Mouse (Mus musculus): ENCODE data around the gene Chl1. TPM values are rescaled to one million over a fixed set of nuclear protein-coding genes. Genes with fewer than 3 reads are reported as not detected.

Chl1 gene
- polyA plus RNA-seq, 1 experiment from 2014 or later = 3.1 TPM

DNA sequence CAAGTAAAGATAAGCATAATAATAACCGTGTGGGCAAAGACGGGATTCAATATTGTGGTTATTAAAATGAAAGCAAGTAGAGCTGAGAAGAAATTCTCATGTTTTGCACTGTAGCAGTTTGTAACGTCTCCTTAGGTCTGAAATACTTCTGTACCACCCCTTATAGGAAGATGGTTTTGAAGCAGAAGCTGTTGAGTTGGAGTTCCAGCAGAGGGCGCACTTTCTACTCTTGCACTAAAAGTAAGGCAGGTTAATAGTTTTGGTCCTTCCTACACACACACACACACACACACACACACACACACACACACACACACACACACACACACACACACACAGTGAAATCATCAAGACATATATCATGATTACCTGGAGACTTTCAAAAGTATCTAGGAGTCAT is 235.7 kb downstream of the Chl1 start:
- Histone ChIP-seq H3K4me2 (replicated peaks; ENCODE audit: low read depth) (no peak overlapping the region), H3K27ac (ENCODE audit: low read depth, low read length) (no peak overlapping the region), H3K9me3 (ENCODE audit: control insufficient read depth) (no peaks in the 10 kb centered on the region), H3K36me3 (ENCODE audit: control insufficient read depth, insufficient read depth) (no peaks in the 10 kb centered on the region), H3K4me1 (replicated peaks; ENCODE audit: control insufficient read depth, insufficient read depth, low read length) (no peaks in the 10 kb centered on the region), H3K9ac (ENCODE audit: low read depth, low read length) (no peak overlapping the region), H3K27me3 (replicated peaks; ENCODE audit: control insufficient read depth, insufficient read depth, low read length) (no peaks in the 10 kb centered on the region), H3K4me3 (ENCODE audit: low read depth, low read length) (no peak overlapping the region)
- no peak for ATAC-seq
- WGBS = 24% methylated on average over 4 of the region's 4 CpGs
- TF ChIP-seq CTCF (IDR thresholded peaks at IDR 0.05; ENCODE audit: low read depth) = peak; percentile 49

- no peak for TF ChIP-seq CTCF (IDR thresholded peaks at IDR 0.05; ENCODE audit: low read depth)
- no peak overlapping the region for H3K4me3 ChIP-seq (ENCODE audit: low read depth, low read length)
- no peak overlapping the region for H3K4me2 ChIP-seq (replicated peaks; ENCODE audit: low read depth)
- H3K36me3 ChIP-seq (ENCODE audit: control insufficient read depth, insufficient read depth) = no peaks in the 10 kb centered on the region
- no peaks in the 10 kb centered on the region for H3K27me3 ChIP-seq (replicated peaks; ENCODE audit: control insufficient read depth, insufficient read depth, low read length)
- H3K4me1 ChIP-seq (replicated peaks; ENCODE audit: control insufficient read depth, insufficient read depth, low read length) = no peaks in the 10 kb centered on the region
- no peak for ATAC-seq
- no peaks in the 10 kb centered on the region for H3K9me3 ChIP-seq (ENCODE audit: control insufficient read depth)
- 49% methylated on average over 16 of the region's 16 CpGs for WGBS
- H3K27ac ChIP-seq (ENCODE audit: low read depth, low read length) = no peak overlapping the region
- no peak overlapping the region for H3K9ac ChIP-seq (ENCODE audit: low read depth, low read length)
These were observed 238.9 kb downstream of the Chl1 start for GRCm38 (mm10) chr6:103749122-103749773.

DNA sequence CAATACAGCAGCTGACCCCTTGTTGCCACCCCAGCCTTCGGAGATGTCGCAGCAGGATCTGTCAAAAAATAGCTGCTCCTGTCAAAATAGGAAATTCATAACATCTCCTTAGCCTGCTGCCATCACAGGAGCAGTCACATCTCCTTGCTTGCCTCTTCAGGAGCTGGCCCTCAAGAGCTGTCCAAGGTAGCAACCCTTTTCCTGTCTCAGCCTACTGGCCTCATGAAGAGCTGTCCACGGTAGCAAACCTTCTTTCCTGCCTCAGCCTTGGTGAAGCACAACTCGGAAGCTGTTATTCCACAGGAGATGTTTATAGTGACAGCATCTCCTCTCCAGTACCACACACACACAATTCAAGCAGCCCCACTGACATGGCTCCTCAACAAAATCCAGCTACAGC is 243.5 kb downstream of the Chl1 start:
- H3K36me3 ChIP-seq (ENCODE audit: control insufficient read depth, insufficient read depth) = no peaks in the 10 kb centered on the region
- no peaks in the 10 kb centered on the region for H3K9me3 ChIP-seq (ENCODE audit: control insufficient read depth)
- no peak overlapping the region for H3K27ac ChIP-seq (ENCODE audit: low read depth, low read length)
- H3K4me1 ChIP-seq (replicated peaks; ENCODE audit: control insufficient read depth, insufficient read depth, low read length) = no peaks in the 10 kb centered on the region
- WGBS = 68% methylated on average over 4 of the region's 4 CpGs
- H3K27me3 ChIP-seq (replicated peaks; ENCODE audit: control insufficient read depth, insufficient read depth, low read length) = no peaks in the 10 kb centered on the region
- no peak overlapping the region for H3K9ac ChIP-seq (ENCODE audit: low read depth, low read length)
- no peak overlapping the region for H3K4me3 ChIP-seq (ENCODE audit: low read depth, low read length)
- TF ChIP-seq CTCF (IDR thresholded peaks at IDR 0.05; ENCODE audit: low read depth) = no peak
- ATAC-seq = no peak
- no peak overlapping the region for H3K4me2 ChIP-seq (replicated peaks; ENCODE audit: low read depth)

DNA sequence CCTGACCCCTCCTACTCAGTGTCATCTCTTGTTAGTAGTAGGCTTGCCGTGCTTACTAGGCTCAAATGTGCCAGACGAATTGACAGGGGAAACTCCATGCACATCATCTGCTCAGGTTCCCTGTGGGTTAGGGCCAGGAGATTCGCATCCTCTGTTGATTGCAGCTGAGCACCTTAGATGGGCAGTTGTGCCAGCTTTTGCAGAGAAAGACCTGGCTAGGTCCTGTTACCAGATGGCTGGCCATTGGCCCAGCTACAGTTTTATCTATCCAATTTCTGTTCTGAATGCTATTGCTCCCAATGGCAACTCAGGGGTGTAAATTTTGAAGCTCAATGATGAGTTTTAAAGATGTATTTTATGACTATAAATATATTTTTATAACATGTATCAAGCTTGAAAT is 256.4 kb downstream of the Chl1 start:
- Histone ChIP-seq H3K27ac (ENCODE audit: low read depth, low read length) (no peak overlapping the region), H3K36me3 (ENCODE audit: control insufficient read depth, insufficient read depth) (no peaks in the 10 kb centered on the region), H3K4me3 (ENCODE audit: low read depth, low read length) (no peak overlapping the region), H3K4me2 (replicated peaks; ENCODE audit: low read depth) (no peak overlapping the region), H3K27me3 (replicated peaks; ENCODE audit: control insufficient read depth, insufficient read depth, low read length) (no peaks in the 10 kb centered on the region), H3K4me1 (replicated peaks; ENCODE audit: control insufficient read depth, insufficient read depth, low read length) (no peaks in the 10 kb centered on the region), H3K9ac (ENCODE audit: low read depth, low read length) (no peak overlapping the region), H3K9me3 (ENCODE audit: control insufficient read depth) (no peaks in the 10 kb centered on the region)
- TF ChIP-seq CTCF (IDR thresholded peaks at IDR 0.05; ENCODE audit: low read depth) = no peak
- no peak for ATAC-seq
- WGBS = 74% methylated on average over 3 of the region's 3 CpGs

GRCm38 (mm10) chr6:103781058-103781457 is 270.7 kb downstream of the Chl1 start:
- no peaks in the 10 kb centered on the region for H3K9me3 ChIP-seq (ENCODE audit: control insufficient read depth)
- 84% methylated on average over 5 of the region's 5 CpGs for WGBS
- H3K36me3 ChIP-seq (ENCODE audit: control insufficient read depth, insufficient read depth) = no peaks in the 10 kb centered on the region
- no peak overlapping the region for H3K4me2 ChIP-seq (replicated peaks; ENCODE audit: low read depth)
- no peaks in the 10 kb centered on the region for H3K4me1 ChIP-seq (replicated peaks; ENCODE audit: control insufficient read depth, insufficient read depth, low read length)
- no peaks in the 10 kb centered on the region for H3K27me3 ChIP-seq (replicated peaks; ENCODE audit: control insufficient read depth, insufficient read depth, low read length)
- H3K4me3 ChIP-seq (ENCODE audit: low read depth, low read length) = no peak overlapping the region
- no peak for ATAC-seq
- no peak overlapping the region for H3K27ac ChIP-seq (ENCODE audit: low read depth, low read length)
- H3K9ac ChIP-seq (ENCODE audit: low read depth, low read length) = no peak overlapping the region
- no peak for TF ChIP-seq CTCF (IDR thresholded peaks at IDR 0.05; ENCODE audit: low read depth)

GRCm38 (mm10) chr6:103791077-103791632 is 280.8 kb downstream of the Chl1 start:
- no peaks in the 10 kb centered on the region for H3K9me3 ChIP-seq (ENCODE audit: control insufficient read depth)
- H3K4me1 ChIP-seq (replicated peaks; ENCODE audit: control insufficient read depth, insufficient read depth, low read length) = no peaks in the 10 kb centered on the region
- H3K9ac ChIP-seq (ENCODE audit: low read depth, low read length) = no peak overlapping the region
- ATAC-seq = no peak
- no peak overlapping the region for H3K4me2 ChIP-seq (replicated peaks; ENCODE audit: low read depth)
- no peaks in the 10 kb centered on the region for H3K27me3 ChIP-seq (replicated peaks; ENCODE audit: control insufficient read depth, insufficient read depth, low read length)
- 47% methylated on average over 2 of the region's 2 CpGs for WGBS
- TF ChIP-seq CTCF (IDR thresholded peaks at IDR 0.05; ENCODE audit: low read depth) = no peak
- no peaks in the 10 kb centered on the region for H3K36me3 ChIP-seq (ENCODE audit: control insufficient read depth, insufficient read depth)
- no peak overlapping the region for H3K4me3 ChIP-seq (ENCODE audit: low read depth, low read length)
- H3K27ac ChIP-seq (ENCODE audit: low read depth, low read length) = no peak overlapping the region

Measured in intestine, postnatal 0 days (tissue).